Mouse (Mus musculus) adrenal gland, postnatal 25 days (tissue): ENCODE measurements around the gene Cbfb. TPM values are rescaled to one million over a fixed set of nuclear protein-coding genes. Genes with fewer than 3 reads are reported as not detected.

Experiments
- DNase-seq: peaks from one replicate; pipeline ENCODE4 v3.0.0; 2021; ENCODE audit warnings: mixed read lengths
- total RNA-seq: library from RNA; stranded (reverse); gene quantifications from 2 replicates; pipeline ENCODE4 v1.2.3, GENCODE M21; 2021

Gene Cbfb
- total RNA-seq, 1 experiment from 2014 or later, result 78.8 TPM

- no peak for DNase-seq
These were observed 82.4 kb downstream of the Cbfb start for GRCm38 (mm10) chr8:105252680-105253537.

GRCm38 (mm10) chr8:105253766-105254151, 83.3 kb downstream of the Cbfb start:
- DNase-seq, result no peak

DNA sequence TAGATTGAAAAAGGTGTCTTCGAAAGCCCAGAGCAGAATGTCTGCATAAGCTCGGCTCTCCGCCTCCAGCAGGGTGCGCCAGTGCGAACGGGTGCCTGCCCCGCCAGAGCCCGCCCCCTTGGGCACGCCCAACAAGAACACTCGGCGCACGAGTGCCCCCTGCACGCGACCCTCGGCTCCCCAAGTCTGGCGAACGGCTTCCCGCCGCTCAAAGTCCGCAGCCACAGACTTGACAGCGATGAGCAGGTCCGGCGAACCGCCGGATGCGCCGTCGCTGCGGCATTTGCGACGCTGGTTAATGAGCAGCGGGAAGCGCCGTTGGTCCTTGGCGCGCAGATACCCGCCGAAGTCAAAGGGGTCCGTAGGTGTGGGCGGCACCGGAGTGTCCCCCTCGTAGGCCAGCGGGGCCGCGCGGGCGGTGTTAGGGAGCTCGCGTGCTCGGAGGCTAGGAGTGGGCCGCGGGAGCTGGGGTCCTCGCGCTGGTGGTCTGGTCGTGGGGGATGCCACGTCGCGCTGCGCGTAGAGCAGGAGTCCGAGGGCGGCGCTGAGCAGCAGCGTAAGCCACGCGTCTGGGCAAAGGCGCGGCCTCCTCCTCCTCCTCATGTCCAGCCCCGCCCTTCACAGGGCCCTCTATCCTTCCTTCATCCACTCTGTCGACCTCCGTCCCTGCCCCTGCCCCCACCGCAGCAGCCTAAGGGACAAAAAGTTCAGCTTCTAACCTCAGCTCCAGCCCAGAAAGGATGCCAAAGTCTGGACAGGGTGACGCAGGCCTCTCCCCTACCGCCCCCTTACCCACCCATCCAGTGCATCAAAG, 83.9 kb downstream of the Cbfb start:
- peak; percentile 93 for DNase-seq

DNA sequence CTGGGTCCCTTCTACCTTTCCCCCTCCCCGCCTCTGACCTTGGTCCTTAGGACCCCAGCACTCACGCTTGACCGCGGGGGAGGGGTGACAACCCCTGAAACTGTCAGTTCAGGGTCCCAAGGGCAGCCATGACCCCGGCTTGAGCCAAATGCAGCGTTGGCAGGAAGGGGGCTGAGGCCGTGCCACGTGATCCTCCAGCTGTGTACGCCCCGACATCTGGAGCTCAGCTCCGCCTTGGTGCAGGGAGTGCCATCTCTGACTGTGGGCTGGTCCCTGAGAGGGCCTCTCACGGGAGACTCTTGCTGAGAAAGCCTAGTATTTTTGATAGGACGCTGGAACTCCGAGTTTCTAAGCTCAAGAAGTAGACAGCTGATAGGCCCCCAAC, 84.5 kb downstream of the Cbfb start, which contains the start of gene B3gnt9:
B3gnt9 (minus strand) TSS at position 188 of the 385 bp plus-strand sequence.
- no peak for DNase-seq

DNA sequence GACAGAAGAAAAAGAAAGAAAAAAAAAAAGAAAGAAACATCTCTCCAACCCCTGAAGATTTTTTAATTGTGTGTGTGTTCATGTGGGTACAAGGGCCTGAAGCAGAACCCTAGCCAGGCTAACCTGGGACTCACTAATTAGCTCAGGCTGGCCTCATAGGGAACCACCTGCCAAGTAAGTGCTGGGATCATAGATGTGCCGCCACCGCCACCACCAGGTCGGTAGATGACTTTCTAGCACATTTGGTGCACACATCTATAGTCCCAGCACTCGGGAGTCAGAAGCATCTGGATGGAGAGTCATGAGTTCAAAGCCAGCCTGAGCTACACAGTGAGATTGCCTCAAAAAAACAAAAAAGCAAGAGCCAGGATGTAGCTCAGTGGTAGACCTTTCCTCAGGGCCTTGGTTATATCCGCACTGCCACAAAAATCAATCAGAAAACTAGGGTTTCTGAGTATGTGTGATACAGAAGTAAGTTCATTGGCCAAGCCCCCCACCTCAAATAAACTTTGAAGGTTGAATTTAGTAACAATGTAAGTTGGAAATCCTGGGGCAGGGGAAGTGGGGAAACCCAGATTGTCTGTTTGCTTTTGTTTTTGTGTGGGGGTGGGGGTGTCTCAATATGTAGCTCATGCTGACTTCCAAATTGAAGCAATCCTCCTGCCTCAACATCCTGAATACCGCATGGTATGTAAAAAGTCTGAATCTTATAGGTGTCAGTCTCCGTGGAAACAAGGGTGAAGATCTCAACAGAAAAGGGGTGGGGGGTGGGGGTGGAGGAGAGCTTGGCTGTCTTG, 87.0 kb downstream of the Cbfb start:
- DNase-seq, result no peak

GRCm38 (mm10) chr8:105258911-105259720, 88.6 kb downstream of the Cbfb start:
- DNase-seq, result peak; percentile 14

GRCm38 (mm10) chr8:105259721-105260320, 89.3 kb downstream of the Cbfb start:
- DNase-seq, result peak; percentile 85

GRCm38 (mm10) chr8:105260371-105261099, 90.1 kb downstream of the Cbfb start:
- DNase-seq, result no peak

GRCm38 (mm10) chr8:105261326-105261980, 91.0 kb downstream of the Cbfb start:
- no peak for DNase-seq

GRCm38 (mm10) chr8:105263244-105263912, 92.9 kb downstream of the Cbfb start:
- DNase-seq, result no peak

GRCm38 (mm10) chr8:105264024-105264982, 93.8 kb downstream of the Cbfb start, which contains the start of the genes Tradd and Fbxl8:
TSS of gene Tradd (minus strand) at chr8:105264609.
TSS of gene Fbxl8 (plus strand) at chr8:105264648.
- DNase-seq, result peak; percentile 85

GRCm38 (mm10) chr8:105265128-105265527, 94.7 kb downstream of the Cbfb start:
- DNase-seq, result no peak

- DNase-seq, result no peak
These were observed 96.3 kb downstream of the Cbfb start for GRCm38 (mm10) chr8:105266775-105267174.
